Mouse (Mus musculus) liver, adult 2 months (tissue): ENCODE measurements at regions not wholly inside any gene's neighbourhood (a gene's known extent, or its start where the extent isn't known, plus 50 kb on each side); places are given as distances from the start of the nearest gene placed in this dataset.

Experiments
- CTCF ChIP-seq: fragments of 200-500 bp; IDR thresholded peaks from 2 replicates; pipeline ENCODE4 v1.5.1; 2011; ENCODE audit warnings: low read depth, low read length, control low read depth
- POLR2A ChIP-seq: fragments of 200-500 bp; IDR thresholded peaks from 2 replicates; pipeline ENCODE4 v1.6.1; 2011; ENCODE audit warnings: low read length, control low read depth; ENCODE audit not compliant: insufficient read depth; ENCODE audit errors: extremely low read depth

GRCm38 (mm10) chr13:18063677-18064076 lies 70.5 kb upstream of the Yae1d1 start:
- TF ChIP-seq CTCF = no peak
- TF ChIP-seq POLR2A = no peak
